Mouse (Mus musculus) cerebellum, adult 2 months (tissue): ENCODE data around the gene Ccl7.

Source experiments
- CTCF ChIP-seq: fragments of 200-500 bp; IDR thresholded peaks from 2 replicates; pipeline ENCODE4 v1.5.1; 2011; ENCODE audit warnings: low read depth, mild to moderate bottlenecking, control low read depth, low read length, moderate library complexity, borderline replicate concordance; ENCODE audit not compliant: insufficient read depth
- POLR2A ChIP-seq: fragments of 200-500 bp; IDR thresholded peaks from 2 replicates; pipeline ENCODE4 v1.6.1; 2011; ENCODE audit warnings: low read length, control low read depth, borderline replicate concordance; ENCODE audit not compliant: insufficient read depth

GRCm38 (mm10) chr11:82045471-82045870 lies at the start of gene Ccl7:
- no peak for TF ChIP-seq CTCF
- TF ChIP-seq POLR2A, result no peak
